Mouse (Mus musculus): Measurements from ENCODE around the gene Fgf12.

DNA sequence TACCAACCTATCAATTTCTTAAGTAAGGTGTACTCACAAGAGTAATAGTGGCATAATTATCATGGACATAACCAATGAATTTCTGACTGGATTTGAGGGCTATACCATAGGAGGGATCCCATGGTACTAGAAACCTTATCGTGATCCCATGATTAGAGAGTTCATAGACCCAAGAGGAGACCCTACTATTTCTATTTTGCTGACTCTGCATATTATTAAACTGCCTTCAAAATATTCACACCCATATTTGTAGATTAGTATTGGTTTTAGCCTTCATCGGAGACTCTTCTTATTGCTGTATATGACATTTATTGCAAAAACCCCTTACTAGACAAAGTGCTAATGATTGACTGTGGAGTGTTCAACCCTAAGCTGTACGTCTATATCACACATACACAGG is 107.8 kb downstream of the Fgf12 start:
- TF ChIP-seq POLR2A (IDR thresholded peaks at IDR 0.05; ENCODE audit: insufficient read depth, low read length) = no peak
- TF ChIP-seq EP300 (IDR thresholded peaks at IDR 0.05; ENCODE audit: insufficient read depth, low read depth, low read length) = no peak
- TF ChIP-seq CTCF (IDR thresholded peaks at IDR 0.05; ENCODE audit: low read depth, low read length) = no peak

Measured in ES-Bruce4 (cell line).